Mouse (Mus musculus): ENCODE results near the gene Trank1. TPM values are rescaled to one million over a fixed set of nuclear protein-coding genes. Genes with fewer than 3 reads are reported as not detected.

Gene Trank1
- polyA plus RNA-seq, 1 experiment = 0.75 TPM

DNA sequence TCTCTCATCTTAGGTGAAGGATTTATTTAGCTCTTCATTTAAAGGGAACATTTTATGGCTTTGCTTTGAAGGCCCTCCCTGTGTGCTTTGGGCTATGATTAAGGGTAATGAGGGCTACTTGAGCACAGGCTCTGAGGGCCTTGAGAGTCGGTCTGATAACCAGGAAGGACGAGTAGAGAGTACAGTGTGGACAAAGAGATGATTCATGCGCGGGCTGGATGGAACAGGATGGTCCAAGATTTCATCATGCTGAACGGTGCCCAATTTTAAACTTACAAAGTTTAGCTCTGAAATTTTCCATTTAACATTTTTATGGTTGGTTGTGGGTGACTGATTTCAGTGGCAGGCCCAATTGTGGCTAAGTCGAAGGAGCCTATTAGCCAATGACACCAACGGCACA lies 5.4 kb upstream of the Trank1 start:
- no peak for TF ChIP-seq POLR2A (IDR thresholded peaks at IDR 0.05; ENCODE audit: borderline replicate concordance, control insufficient read depth, low read depth, low read length)
- TF ChIP-seq CTCF (IDR thresholded peaks at IDR 0.05; ENCODE audit: control insufficient read depth, insufficient read depth, low read length) = no peak
- H3K4me1 ChIP-seq (ENCODE audit: control insufficient read depth, insufficient read depth, low read length) = no peaks in the 10 kb centered on the region
- H3K4me3 ChIP-seq (replicated peaks; ENCODE audit: control insufficient read depth, low read depth, low read length) = no peak overlapping the region
- 75% methylated on average over 7 of the region's 7 CpGs for whole genome bisulfite sequencing
- no peak overlapping the region for H3K27ac ChIP-seq (ENCODE audit: control insufficient read depth, insufficient read depth, low read depth, low read length, poor library complexity)

DNA sequence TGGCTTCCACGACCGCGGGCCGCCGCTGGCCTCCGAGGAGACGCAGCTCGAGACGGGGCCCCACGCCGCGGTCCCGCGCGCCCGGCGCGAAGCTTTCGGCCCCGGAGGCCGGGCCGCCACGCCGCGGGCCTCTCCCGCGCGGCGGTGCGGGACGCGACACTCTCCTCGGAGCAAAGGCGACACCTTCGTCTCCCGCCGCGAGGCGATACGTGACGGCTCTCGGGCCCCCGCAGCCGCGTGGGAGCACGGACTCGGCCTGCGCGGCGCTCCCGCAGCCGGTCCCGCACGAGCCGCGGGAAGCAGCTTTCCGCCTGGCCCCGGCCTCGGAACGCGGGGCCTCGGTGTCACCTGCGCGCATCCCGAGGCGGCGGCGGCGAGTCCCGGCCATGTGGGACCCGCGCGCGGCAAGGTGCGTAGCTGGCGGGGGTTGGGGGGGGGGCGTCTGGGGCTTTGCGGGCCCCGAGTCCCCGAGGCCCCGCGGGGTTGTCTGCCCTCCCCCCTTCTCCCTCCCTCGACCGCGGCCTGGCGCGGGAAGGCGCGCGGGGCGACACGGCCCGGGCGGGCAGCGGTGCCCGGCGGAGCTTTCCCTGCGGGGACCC lies 403 bp downstream of the Trank1 start:
- 4% methylated on average over 76 of the region's 98 CpGs for WGBS
- H3K4me1 ChIP-seq (ENCODE audit: control insufficient read depth, insufficient read depth, low read length) = no peaks in the 10 kb centered on the region
- no peak overlapping the region for H3K4me3 ChIP-seq (replicated peaks; ENCODE audit: control insufficient read depth, low read depth, low read length)
- H3K27ac ChIP-seq (ENCODE audit: control insufficient read depth, insufficient read depth, low read depth, low read length, poor library complexity) = no peak overlapping the region; the same call in 1 of the 2 replicates
- no peak for TF ChIP-seq CTCF (IDR thresholded peaks at IDR 0.05; ENCODE audit: control insufficient read depth, insufficient read depth, low read length)
- TF ChIP-seq POLR2A (IDR thresholded peaks at IDR 0.05; ENCODE audit: borderline replicate concordance, control insufficient read depth, low read depth, low read length) = no peak

DNA sequence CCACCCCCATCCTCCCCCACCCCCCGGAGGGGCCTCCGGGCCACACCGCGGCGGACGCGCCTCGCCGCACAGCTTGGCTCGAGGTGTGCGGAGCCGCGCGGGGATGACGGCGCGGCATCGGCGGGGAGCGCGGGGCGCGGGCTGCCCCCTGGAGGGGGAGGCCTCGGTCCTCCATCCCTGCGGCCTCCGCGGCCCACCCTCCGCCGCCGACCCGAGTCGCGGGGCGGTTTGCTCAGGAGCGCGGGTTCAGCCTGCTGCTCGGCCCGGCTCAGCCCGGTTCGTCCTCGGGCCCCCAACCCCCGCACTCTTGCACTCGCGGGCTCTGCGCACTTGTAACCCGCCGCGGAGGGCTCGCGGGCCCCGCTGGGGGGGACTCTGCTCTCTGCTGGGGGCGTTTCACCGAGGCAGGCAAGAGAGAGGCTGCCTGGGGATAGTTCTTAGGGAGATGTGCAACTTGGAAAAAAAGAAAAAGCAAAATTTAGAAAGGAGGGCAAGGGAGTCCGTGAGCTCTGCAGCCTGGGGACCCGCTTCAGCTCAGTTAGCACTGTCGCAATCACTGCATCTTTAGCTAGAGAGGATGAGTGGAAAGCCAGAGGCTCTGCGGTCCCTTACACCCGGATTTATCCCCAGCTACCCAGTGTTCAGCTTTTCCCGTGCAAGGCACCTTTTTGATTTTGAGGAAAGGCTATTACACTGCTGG lies 1.1 kb downstream of the Trank1 start:
- H3K27ac ChIP-seq (ENCODE audit: control insufficient read depth, insufficient read depth, low read depth, low read length, poor library complexity) = no peak overlapping the region
- WGBS = 2% methylated on average over 55 of the region's 59 CpGs
- H3K4me1 ChIP-seq (ENCODE audit: control insufficient read depth, insufficient read depth, low read length) = no peaks in the 10 kb centered on the region
- no peak for TF ChIP-seq CTCF (IDR thresholded peaks at IDR 0.05; ENCODE audit: control insufficient read depth, insufficient read depth, low read length)
- TF ChIP-seq POLR2A (IDR thresholded peaks at IDR 0.05; ENCODE audit: borderline replicate concordance, control insufficient read depth, low read depth, low read length) = no peak
- no peak overlapping the region for H3K4me3 ChIP-seq (replicated peaks; ENCODE audit: control insufficient read depth, low read depth, low read length)

DNA sequence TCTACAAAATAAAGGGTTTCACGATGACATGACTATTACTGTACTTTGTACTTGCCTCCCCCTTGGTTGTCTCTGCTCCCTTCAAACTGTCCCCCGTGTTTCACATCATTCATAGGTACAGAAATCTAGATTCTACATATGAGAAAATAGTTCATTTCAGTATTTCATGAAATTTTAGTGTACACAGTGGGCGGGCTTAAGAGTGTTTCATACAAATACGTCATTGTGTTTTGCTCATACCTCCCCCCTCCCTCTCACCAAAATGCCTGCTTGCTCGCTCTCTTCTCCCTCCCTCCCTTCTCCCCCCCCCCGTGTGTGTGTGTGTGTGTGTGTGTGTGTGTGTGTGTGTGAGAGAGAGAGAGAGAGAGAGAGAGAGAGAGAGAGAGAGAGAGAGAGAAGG lies 1.8 kb downstream of the Trank1 start:
- WGBS = 5% methylated on average over 6 of the region's 6 CpGs
- no peaks in the 10 kb centered on the region for H3K4me1 ChIP-seq (ENCODE audit: control insufficient read depth, insufficient read depth, low read length)
- TF ChIP-seq POLR2A (IDR thresholded peaks at IDR 0.05; ENCODE audit: borderline replicate concordance, control insufficient read depth, low read depth, low read length) = no peak
- no peak overlapping the region for H3K4me3 ChIP-seq (replicated peaks; ENCODE audit: control insufficient read depth, low read depth, low read length)
- H3K27ac ChIP-seq (ENCODE audit: control insufficient read depth, insufficient read depth, low read depth, low read length, poor library complexity) = no peak overlapping the region

DNA sequence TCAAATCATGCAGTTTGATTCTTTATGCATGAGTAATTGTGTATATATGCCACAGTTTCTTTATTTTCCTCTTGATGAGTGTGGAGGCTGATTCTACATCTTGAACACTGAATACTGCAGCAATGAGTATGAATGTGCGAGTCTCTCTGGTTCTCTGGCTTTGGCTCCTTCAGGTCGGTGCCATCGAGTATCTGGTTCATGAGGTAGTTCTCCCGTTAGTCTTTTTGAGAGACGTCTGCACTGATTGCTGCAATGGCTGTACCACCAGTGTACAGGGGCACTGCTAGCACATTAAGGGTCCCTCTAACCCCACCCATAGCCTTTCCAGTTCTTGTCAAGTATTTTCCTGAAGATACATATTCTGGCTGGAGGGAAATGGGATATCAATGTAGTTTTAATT lies 2.3 kb downstream of the Trank1 start:
- TF ChIP-seq POLR2A (IDR thresholded peaks at IDR 0.05; ENCODE audit: borderline replicate concordance, control insufficient read depth, low read depth, low read length) = no peak
- no peak for TF ChIP-seq CTCF (IDR thresholded peaks at IDR 0.05; ENCODE audit: control insufficient read depth, insufficient read depth, low read length)
- no peaks in the 10 kb centered on the region for H3K4me1 ChIP-seq (ENCODE audit: control insufficient read depth, insufficient read depth, low read length)
- no peak overlapping the region for H3K27ac ChIP-seq (ENCODE audit: control insufficient read depth, insufficient read depth, low read depth, low read length, poor library complexity)
- WGBS = 22% methylated on average over 5 of the region's 5 CpGs
- H3K4me3 ChIP-seq (replicated peaks; ENCODE audit: control insufficient read depth, low read depth, low read length) = no peak overlapping the region

DNA sequence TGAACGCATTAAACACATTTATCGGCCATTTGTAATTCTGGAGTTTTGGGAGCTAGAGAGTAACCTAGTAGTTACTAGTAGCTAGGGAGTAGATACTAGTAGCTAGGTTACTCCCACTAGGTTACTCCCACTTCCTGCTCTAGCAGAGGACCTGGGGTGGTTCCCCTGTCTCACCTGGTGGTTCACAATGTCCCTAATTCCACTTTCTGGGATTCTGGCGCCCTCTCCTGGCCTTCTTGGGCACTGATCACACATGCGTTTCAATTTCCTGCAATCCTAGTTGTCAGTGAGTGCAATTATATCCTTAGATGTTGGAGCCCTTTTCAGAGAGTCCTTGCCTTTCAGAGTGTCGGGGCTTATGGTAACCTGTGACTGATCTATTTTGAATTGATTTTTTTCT lies 2.7 kb downstream of the Trank1 start:
- H3K27ac ChIP-seq (ENCODE audit: control insufficient read depth, insufficient read depth, low read depth, low read length, poor library complexity) = no peak overlapping the region
- 31% methylated on average over 5 of the region's 5 CpGs for WGBS
- H3K4me3 ChIP-seq (replicated peaks; ENCODE audit: control insufficient read depth, low read depth, low read length) = no peak overlapping the region
- H3K4me1 ChIP-seq (ENCODE audit: control insufficient read depth, insufficient read depth, low read length) = no peaks in the 10 kb centered on the region
- no peak for TF ChIP-seq POLR2A (IDR thresholded peaks at IDR 0.05; ENCODE audit: borderline replicate concordance, control insufficient read depth, low read depth, low read length)
- peak; percentile 59 for TF ChIP-seq CTCF (IDR thresholded peaks at IDR 0.05; ENCODE audit: control insufficient read depth, insufficient read depth, low read length)

DNA sequence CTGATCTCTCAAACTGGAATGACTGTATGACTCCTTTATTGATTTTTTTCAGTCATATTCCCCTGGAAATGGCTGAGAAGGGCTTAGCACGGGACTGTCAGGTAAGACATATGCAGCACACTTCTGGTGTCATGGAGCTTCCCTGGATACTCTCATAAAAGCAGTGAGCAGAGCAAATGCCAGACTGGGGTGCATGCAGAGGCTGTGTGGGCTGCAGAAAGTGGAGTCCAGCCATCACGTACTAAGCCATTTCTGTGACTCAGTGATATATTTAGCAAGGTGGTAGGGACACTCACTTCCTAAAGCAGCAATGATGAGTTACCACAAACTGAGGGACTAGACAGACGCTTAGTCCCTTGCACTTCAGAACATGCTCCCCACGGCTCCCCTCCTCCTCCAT lies 9.4 kb downstream of the Trank1 start:
- TF ChIP-seq POLR2A (IDR thresholded peaks at IDR 0.05; ENCODE audit: borderline replicate concordance, control insufficient read depth, low read depth, low read length) (no peak), CTCF (IDR thresholded peaks at IDR 0.05; ENCODE audit: control insufficient read depth, insufficient read depth, low read length) (no peak)
- Histone ChIP-seq H3K4me3 (replicated peaks; ENCODE audit: control insufficient read depth, low read depth, low read length) (no peak overlapping the region), H3K4me1 (ENCODE audit: control insufficient read depth, insufficient read depth, low read length) (no peaks in the 10 kb centered on the region), H3K27ac (ENCODE audit: control insufficient read depth, insufficient read depth, low read depth, low read length, poor library complexity) (no peak overlapping the region)
- 59% methylated on average over 4 of the region's 4 CpGs for WGBS

DNA sequence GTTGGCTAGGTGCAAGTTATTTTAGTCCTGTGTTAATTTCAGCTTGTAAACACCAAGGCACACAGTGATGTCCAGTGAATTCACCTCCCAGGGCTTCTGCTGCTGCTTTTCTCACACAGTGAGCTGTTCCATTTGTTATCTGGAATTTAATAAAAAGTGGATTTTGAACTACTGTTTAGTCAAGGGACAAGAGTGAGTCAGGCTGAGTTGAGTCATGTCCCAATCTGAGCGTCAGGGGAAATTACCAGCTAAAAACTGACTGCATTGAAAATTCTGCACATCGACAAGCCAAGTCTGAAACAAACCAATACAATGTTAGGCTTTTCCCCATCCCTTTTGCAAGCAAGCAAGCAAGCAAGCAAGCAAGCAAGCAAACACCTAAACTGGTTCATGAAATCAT lies 13.3 kb downstream of the Trank1 start:
- no peak for TF ChIP-seq POLR2A (IDR thresholded peaks at IDR 0.05; ENCODE audit: borderline replicate concordance, control insufficient read depth, low read depth, low read length)
- H3K4me1 ChIP-seq (ENCODE audit: control insufficient read depth, insufficient read depth, low read length) = no peaks in the 10 kb centered on the region; the same call in 1 of the 2 replicates
- 65% methylated on average over 2 of the region's 2 CpGs for WGBS
- no peak overlapping the region for H3K4me3 ChIP-seq (replicated peaks; ENCODE audit: control insufficient read depth, low read depth, low read length)
- no peak overlapping the region for H3K27ac ChIP-seq (ENCODE audit: control insufficient read depth, insufficient read depth, low read depth, low read length, poor library complexity)

DNA sequence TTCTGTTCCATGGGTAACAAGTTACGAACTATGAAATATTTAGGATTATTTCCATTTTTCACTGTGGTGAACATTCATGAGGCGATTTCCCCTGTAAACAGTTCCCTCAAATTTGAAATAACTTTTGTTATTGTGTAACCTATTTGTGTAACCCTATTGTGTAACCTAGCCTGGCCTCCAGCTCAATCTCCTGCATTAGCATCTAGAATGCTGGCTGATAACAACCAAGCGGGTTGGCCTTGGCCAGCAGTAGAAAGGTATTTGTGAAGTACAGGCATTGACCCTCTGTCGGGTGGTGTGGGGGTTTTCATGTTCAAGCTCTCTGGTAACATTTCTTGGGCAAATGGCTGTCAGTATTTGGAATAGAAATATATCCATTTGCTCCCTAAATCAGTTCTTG lies 18.3 kb downstream of the Trank1 start:
- WGBS = 60% methylated on average over 4 of the region's 4 CpGs
- no peak overlapping the region for H3K27ac ChIP-seq (ENCODE audit: control insufficient read depth, insufficient read depth, low read depth, low read length, poor library complexity)
- H3K4me1 ChIP-seq (ENCODE audit: control insufficient read depth, insufficient read depth, low read length) = no peaks in the 10 kb centered on the region; the same call in 1 of the 2 replicates
- no peak overlapping the region for H3K4me3 ChIP-seq (replicated peaks; ENCODE audit: control insufficient read depth, low read depth, low read length)
- no peak for TF ChIP-seq CTCF (IDR thresholded peaks at IDR 0.05; ENCODE audit: control insufficient read depth, insufficient read depth, low read length)
- TF ChIP-seq POLR2A (IDR thresholded peaks at IDR 0.05; ENCODE audit: borderline replicate concordance, control insufficient read depth, low read depth, low read length) = no peak

Measured in bone marrow, adult 2 months (tissue).